Mouse (Mus musculus) spleen, postnatal 36 days (tissue): ENCODE data around the gene Emc8.

ENCODE experiments used
- DNase-seq, 2 experiments: peaks; one replicate each; pipeline ENCODE4 v3.0.0; 2022; ENCODE audit warnings: low spot score in 2 of 2, mixed read lengths in 1 of 2

The Emc8 gene

DNA sequence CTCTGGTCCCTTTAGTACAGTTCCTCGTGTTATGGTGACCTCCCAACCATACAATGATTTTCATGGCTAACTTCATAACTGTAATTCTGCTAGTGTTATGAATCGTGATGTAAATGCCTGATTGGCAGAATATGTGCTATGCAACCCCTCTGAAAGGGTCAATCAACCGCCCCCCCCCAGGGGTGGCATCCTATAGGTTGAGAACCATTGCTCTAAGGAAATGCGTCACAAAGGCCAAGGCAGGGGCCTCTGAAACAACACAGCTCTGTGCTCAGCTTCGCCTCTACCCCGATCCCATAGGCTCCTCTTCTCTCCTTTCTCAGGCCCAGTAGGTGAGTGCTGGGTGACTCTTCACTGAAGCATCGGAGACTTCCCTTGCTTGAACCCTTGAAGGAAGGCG, 17.2 kb upstream of the Emc8 start:
- DNase-seq, result no peak

DNA sequence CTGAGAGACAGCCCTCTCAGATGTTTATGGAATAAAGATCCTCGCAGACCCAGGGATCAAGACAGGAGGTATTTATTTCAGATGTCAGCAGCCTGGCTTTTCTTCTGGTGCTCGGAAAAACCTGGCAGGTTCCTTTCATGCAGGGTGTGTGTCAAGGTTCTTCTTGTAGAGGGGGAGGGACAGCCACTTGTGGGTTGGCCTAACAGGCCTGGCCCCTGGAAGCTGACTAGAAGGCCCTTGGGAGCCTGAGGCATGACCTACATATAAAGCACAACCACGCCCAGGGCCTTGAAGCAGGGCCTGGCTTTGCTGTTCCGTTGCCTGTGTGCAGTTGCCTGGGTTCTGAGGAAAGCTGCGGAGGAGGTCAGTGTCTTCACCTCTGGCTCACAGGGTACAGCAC, 16.7 kb upstream of the Emc8 start:
- DNase-seq, result peak in 1 of 2 experiments; percentile 42

GRCm38 (mm10) chr8:120684082-120684481, 15.7 kb upstream of the Emc8 start:
- no peak for DNase-seq

GRCm38 (mm10) chr8:120683602-120684001, 15.2 kb upstream of the Emc8 start:
- DNase-seq, result peak; percentile 81 to 83

DNA sequence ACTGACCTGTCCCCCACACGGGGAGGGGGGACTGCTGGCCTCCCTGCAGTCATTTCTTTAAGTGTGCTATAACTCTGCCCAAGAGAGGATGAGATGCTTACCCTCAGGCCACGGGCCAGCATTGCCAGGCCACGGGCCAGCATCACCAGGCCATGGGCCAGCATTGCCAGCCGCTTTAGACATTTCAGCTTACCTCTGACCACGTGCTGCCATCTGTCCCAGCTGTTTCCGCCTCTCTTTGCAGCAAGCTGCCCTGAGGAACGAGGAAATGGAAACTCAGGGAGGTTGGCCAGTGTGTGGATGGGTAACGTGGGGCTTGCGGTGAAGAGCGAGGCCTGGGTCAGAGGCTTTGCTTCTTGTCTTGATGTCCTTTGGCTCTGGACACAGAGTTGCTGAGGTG, 12.7 kb upstream of the Emc8 start:
- peak in 1 of 2 experiments; percentile 32 for DNase-seq

GRCm38 (mm10) chr8:120680405-120680804, 12.0 kb upstream of the Emc8 start:
- DNase-seq, result peak in 1 of 2 experiments; percentile 39

DNA sequence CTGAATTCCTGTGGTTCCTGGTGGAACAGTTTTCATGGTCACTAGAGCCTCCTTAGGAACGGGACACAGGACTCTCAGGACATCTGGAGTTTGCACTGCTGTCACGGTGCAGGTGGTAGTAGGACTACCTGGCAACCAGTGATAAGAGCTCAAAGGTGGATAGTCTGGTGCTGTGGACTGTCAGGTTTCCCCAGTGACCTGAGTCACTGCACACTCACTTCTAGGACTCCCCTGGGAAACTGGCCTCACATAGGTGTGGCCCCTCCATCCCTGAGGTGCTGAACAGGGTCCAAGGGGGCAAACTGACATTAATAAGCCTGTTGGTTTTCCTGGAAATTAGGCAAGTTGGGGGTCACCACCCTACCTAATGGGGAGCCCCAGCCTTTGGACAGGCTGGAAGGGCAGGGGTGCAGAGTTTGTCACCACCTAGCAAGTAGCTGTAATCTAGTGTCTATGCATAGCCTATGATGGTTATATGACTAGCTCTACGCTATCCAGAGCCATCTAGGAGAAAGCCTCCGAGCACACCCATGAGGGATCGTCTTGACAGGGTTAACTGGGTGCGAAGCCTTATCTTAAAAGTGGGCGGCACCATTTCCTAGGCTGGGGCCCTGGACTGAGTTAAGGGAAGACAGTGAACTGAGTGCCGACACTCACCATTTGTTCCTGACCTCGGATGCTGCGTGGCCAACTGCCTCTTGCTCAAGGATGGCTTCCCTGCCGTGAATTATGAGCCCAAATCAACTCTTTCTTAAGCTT, 11.4 kb upstream of the Emc8 start:
- DNase-seq, result no peak

DNA sequence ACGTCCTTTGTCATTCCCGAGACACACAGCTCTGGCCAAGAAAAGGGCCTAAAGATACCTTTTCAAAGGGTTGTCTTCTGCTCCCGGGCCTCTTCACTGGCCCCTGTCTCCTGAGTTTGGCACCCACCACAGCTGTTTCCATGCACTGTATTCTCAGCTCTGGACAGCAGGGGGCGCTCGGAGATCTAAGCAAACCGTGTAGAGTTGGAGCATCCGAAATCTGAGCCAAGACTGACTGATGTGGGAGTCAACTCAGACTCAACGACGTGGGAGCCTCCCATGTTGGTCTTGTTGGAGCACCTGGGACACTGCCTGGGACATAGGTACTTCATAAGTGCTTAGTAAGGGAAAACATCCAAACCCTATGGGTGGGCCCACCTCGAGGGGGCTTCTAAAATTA, 10.1 kb upstream of the Emc8 start:
- DNase-seq, result peak; percentile 67 to 78

DNA sequence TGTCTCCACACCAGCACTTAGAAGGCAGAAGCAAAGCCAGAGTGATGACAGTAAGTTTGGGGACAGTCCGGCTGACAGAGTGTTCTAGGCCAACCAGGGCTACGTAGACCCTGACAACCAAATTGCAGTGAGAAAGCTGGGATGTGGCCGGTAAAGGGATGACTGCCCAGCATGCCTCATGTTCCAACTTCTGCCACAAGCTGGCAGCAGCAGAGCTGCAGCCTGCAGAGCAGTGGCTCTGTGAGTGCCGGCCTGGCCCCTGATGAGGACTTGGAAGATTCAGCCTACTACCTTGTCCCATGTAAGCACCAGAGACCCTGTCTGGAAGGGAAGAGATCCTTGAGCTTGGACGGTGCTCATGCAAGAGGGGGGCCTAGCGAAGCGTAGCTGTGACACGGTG, 7.3 kb upstream of the Emc8 start:
- DNase-seq, result no peak

DNA sequence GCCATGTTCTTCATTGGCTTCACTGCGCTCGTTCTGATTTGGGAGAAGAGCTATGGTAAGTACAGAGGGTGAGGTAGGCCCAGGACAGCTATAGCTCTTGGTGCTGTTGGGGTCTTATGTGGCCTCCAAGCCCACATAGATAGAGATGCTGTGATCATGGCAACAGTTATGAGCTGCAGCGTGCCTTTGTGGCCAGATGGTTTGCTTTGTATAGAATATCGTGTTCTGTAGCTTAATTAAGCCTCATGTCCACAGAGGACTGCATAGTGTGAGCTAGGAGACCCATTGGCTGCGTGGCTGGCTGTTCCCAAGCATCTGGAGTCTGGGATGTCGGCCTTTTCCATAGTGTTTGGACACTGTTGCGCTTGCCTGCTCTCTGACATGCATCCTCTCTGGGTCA, 4.9 kb upstream of the Emc8 start:
- DNase-seq, result no peak

GRCm38 (mm10) chr8:120672626-120673229, 4.4 kb upstream of the Emc8 start:
- no peak for DNase-seq

- DNase-seq, result no peak
Measured at GRCm38 (mm10) chr8:120671775-120672174, 3.4 kb upstream of the Emc8 start.

GRCm38 (mm10) chr8:120667561-120668373, 606 bp downstream of the Emc8 start, which contains the start of the genes Gm27021 and Cox4i1:
Gene Gm27021 (minus strand): TSS chr8:120668079.
Gene Cox4i1 (plus strand): TSS chr8:120668222.
- peak; percentile 91 to 93 for DNase-seq

DNA sequence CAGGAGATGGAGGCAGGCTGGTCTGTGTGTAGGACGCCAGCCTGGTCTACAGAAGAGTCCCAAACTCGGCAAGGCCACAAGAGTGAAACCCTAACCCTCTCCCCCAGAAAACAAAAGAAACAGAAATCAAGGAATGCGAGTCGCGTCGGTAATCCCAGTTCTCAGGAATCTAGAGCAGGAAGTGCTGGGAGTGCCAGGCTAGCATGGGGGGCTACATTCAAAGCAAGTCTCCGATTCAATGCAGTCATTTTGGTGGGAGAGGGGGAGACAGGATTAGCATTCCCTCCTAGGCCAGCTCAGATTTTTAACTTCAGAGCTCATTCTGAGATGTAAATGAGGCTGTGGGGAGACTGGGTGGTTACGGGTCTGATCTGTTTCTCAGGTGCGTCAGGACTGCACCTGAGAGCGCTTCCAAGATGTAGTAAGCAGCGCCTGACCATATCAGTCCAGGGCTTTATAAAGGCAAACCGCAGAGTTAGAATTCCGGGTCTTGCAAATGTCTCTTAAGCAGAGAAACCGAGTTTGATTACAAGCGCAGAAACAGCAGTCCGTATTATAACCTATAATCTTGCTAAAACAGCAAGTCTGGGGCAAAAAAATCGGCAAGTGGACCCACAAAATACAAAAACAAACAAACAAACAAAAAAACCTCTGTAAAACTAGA, 1.4 kb downstream of the Emc8 start:
- no peak for DNase-seq

DNA sequence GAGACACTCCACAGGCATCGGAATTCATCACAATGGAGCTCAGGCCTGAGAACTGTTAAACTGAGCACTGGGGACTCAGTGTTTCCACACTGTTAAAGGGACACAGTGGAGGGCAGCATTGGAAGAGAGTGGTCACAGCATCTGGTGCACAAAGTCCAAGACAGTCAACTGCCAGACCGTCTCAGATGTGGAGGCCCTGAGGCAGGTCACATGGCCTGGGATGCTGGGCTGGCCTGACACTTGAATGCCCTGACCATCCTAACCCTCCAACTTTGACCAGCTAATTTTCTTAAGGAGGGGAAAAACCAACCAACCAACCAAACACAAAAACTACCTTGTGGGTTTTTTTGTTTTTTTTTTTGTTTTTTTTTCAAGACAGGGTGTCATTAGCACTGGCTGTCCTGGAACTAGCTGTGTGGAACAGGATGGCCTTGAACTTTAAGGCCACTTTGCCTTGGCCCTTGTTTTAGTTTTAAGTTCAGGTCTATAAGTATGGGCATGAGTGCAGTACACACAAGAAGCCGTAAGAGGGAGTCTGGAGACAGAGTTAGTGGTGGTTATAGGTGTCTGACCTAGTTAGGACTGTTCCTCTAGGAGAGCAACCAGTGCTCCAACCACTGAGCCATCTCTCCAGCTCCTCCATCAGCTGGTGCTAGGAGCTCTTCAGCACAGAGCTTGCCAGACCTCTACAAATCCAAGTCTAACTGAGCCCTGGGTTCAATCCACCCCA, 2.5 kb downstream of the Emc8 start:
- DNase-seq, result peak in 1 of 2 experiments; percentile 22

GRCm38 (mm10) chr8:120664566-120664965, 3.8 kb downstream of the Emc8 start:
- no peak for DNase-seq

DNA sequence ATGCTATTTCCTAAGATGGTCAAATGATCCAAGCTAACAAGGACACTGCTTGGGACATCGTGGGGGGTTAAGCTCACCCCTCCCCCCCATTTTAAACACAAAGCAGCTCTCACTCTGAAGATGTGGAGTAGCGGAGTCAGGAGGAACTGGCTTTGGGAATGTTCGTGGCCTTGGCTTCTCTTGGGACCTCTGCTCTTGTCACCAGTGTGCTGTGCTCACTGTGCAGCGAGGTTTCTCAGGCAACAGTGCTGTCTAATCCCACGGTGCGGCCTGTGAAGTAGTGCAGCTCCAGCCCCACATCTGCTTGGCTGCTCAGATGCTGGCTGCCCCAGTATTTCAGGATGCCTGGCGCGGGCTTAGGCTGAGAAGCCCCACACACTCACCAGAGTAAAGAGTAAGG, 11.0 kb downstream of the Emc8 start:
- no peak for DNase-seq

GRCm38 (mm10) chr8:120656322-120657052, 11.9 kb downstream of the Emc8 start:
- no peak for DNase-seq

DNA sequence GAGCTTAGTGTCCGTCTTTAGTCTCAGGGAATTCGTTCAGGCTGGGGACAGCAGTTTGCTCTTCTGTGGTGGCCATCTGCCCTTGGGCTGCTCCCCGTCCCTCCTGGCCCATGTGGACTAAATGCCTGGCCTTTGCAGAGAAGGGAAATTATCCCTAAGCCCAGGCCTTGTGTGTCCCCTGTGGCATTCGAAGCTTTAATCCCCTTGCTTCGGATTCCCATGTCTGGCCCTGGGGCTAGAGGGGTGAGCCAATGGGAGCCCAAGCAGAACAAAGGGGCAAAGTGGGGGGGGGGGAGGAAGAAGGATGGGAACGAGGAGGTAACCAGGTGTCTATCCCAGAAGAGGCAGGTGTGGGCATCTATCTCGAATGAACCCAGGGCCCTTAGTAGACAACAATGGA, 20.8 kb downstream of the Emc8 start, which contains the start of gene 1190005I06Rik:
Gene 1190005I06Rik, minus strand, starts transcription at position 101 of the 400 bp plus-strand sequence.
- DNase-seq, result no peak

- DNase-seq, result no peak
Measured at GRCm38 (mm10) chr8:120644663-120645062, 23.7 kb downstream of the Emc8 start.
